Mouse (Mus musculus): ENCODE measurements around the gene Gm20479. TPM values are rescaled to one million over a fixed set of nuclear protein-coding genes. Genes with fewer than 3 reads are reported as not detected.

Gm20479 gene
- 1.9 TPM in 1 of 2 replicates, not detected in the other for polyA plus RNA-seq (2014; fragmentation: Nextera tagmentation; extraction: Ambion mirVana)

- Histone ChIP-seq H3K27ac (ENCODE audit: low read depth, low read length) (peak within 1 kb of the TSS; percentile 90), H3K9me3 (ENCODE audit: control insufficient read depth, low read length) (no peaks in the 10 kb centered on the region), H3K27me3 (ENCODE audit: control insufficient read depth, insufficient read depth, low read length) (no peaks in the 10 kb centered on the region), H3K4me2 (replicated peaks; ENCODE audit: low read depth, low read length) (peak within 1 kb of the TSS; percentile 66), H3K4me1 (ENCODE audit: control insufficient read depth, insufficient read depth, low read length) (peaks cover 18% of the 10 kb centered on the region), H3K36me3 (ENCODE audit: control insufficient read depth, insufficient read depth, low read length) (peaks cover under 1% of the 10 kb centered on the region; the same call in 1 of the 2 replicates), H3K9ac (ENCODE audit: low read depth, low read length) (peak within 1 kb of the TSS; percentile 51), H3K4me3 (ENCODE audit: low read length) (peak within 1 kb of the TSS; percentile 67)
- 3% methylated on average over 27 of the region's 27 CpGs for WGBS
- ATAC-seq (ENCODE audit: low FRiP score, low TSS enrichment) = no peak
Observed at GRCm38 (mm10) chr7:27356861-27357594, at the start of gene Gm20479. Gene Gm20479, minus strand, starts transcription at chr7:27357419.

DNA sequence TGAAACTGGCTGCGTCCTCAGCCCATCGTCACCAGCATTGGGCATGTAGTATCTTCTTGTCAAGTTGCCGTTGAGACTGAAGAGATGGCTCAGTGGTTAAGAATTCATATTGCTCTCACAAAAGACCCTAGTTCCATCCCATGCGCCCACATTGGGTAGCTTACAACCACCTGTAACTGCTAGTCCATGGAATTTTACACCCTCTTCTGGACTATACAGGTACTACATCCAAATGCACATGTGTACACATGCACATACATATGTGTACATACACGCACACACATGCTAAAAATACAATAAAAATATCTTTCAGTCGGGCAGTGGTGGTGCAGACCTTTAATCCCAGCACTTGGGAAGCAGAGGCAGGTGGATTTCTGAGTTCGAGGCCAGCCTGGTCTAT is 49.3 kb upstream of the Gm20479 start:
- Histone ChIP-seq H3K4me2 (replicated peaks; ENCODE audit: low read depth, low read length) (no peak overlapping the region), H3K27me3 (ENCODE audit: control insufficient read depth, insufficient read depth, low read length) (peaks cover 80% of the 10 kb centered on the region)
- 80% methylated on average over 7 of the region's 7 CpGs for WGBS

DNA sequence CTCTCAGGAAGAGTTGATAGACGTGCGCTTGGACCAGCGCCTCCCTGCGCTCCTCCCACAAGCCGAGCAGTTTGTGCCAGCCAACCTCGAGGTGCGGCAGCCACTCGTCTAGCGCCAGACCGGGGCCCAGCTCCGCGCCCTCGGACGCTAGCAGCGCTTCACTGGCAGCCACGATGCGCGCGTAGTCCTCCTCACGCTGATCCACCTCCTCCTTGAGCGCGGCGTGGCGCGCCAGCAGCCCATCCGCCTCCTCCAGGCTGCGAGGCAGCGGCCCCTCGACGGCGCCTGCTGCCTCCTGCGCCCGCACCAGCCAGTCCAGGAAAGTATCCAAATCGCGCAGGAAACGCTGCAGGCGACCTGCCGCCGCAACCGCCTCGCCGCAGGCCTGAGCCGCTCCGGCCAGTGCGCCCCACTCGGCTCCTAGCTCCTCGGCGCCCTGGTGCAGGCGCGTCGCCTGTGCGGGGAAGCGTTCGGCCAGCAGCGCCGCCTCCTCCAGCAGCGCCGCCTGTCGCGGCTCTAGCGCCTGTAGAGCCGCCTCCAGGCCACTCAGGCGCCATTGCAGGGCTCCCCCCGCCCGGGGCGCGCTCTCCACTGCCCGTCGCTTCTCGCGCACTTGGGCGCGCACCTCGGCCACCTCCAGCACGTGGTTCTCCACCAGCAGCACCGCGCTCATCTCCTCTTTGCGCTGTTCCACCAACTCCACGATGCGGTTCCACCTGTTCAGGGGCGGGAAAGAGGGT is 47.2 kb upstream of the Gm20479 start:
- H3K27ac ChIP-seq (ENCODE audit: low read depth, low read length) = no peak overlapping the region
- ATAC-seq (ENCODE audit: low FRiP score, low TSS enrichment) = no peak
- H3K9ac ChIP-seq (ENCODE audit: low read depth, low read length) = no peak overlapping the region
- 5% methylated on average over 75 of the region's 81 CpGs for WGBS
- H3K9me3 ChIP-seq (ENCODE audit: control insufficient read depth, low read length) = peaks cover 11% of the 10 kb centered on the region
- no peaks in the 10 kb centered on the region for H3K4me1 ChIP-seq (ENCODE audit: control insufficient read depth, insufficient read depth, low read length)
- H3K4me3 ChIP-seq (ENCODE audit: low read length) = peak overlapping the region; percentile 16
- peaks cover 84% of the 10 kb centered on the region for H3K27me3 ChIP-seq (ENCODE audit: control insufficient read depth, insufficient read depth, low read length)
- H3K4me2 ChIP-seq (replicated peaks; ENCODE audit: low read depth, low read length) = peak overlapping the region; percentile 26
- H3K36me3 ChIP-seq (ENCODE audit: control insufficient read depth, insufficient read depth, low read length) = no peaks in the 10 kb centered on the region

More for the DNA sequence above, 49.3 kb upstream of the Gm20479 start:
- no peak overlapping the region for H3K9ac ChIP-seq (ENCODE audit: low read depth, low read length)
- ATAC-seq (ENCODE audit: low FRiP score, low TSS enrichment) = no peak
- no peaks in the 10 kb centered on the region for H3K36me3 ChIP-seq (ENCODE audit: control insufficient read depth, insufficient read depth, low read length)
- H3K4me3 ChIP-seq (ENCODE audit: low read length) = no peak overlapping the region
- no peak overlapping the region for H3K27ac ChIP-seq (ENCODE audit: low read depth, low read length)
- H3K9me3 ChIP-seq (ENCODE audit: control insufficient read depth, low read length) = peaks cover 11% of the 10 kb centered on the region
- H3K4me1 ChIP-seq (ENCODE audit: control insufficient read depth, insufficient read depth, low read length) = no peaks in the 10 kb centered on the region

DNA sequence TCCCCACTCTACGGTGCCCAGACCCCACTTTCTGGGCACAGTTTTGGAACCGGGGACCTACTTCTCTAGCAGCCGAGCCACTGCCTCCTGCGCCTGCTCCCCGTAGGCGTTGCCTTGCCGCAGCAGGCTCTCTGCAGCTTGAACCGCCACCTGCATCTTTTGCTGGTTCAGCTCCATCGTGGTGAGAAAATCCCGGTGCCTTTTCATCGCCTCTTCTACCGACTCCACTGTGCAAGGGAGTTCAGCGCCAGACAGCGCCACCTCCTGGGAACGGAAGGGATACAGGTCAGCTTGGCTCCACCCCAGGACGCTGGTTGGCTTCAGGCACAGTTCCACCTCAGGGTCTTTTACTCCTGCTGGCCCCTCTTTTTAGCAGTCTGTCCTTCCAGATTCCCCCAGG is 45.5 kb upstream of the Gm20479 start:
- Histone ChIP-seq H3K36me3 (ENCODE audit: control insufficient read depth, insufficient read depth, low read length) (no peaks in the 10 kb centered on the region), H3K9me3 (ENCODE audit: control insufficient read depth, low read length) (peaks cover 11% of the 10 kb centered on the region), H3K27ac (ENCODE audit: low read depth, low read length) (no peak overlapping the region), H3K4me2 (replicated peaks; ENCODE audit: low read depth, low read length) (no peak overlapping the region), H3K27me3 (ENCODE audit: control insufficient read depth, insufficient read depth, low read length) (peaks cover 76% of the 10 kb centered on the region), H3K4me1 (ENCODE audit: control insufficient read depth, insufficient read depth, low read length) (no peaks in the 10 kb centered on the region), H3K9ac (ENCODE audit: low read depth, low read length) (no peak overlapping the region), H3K4me3 (ENCODE audit: low read length) (no peak overlapping the region)
- 11% methylated on average over 16 of the region's 16 CpGs for whole genome bisulfite sequencing
- ATAC-seq (ENCODE audit: low FRiP score, low TSS enrichment) = no peak

GRCm38 (mm10) chr7:27400545-27400944 is 43.3 kb upstream of the Gm20479 start:
- 68% methylated on average over 7 of the region's 7 CpGs for WGBS
- H3K9ac ChIP-seq (ENCODE audit: low read depth, low read length) = no peak overlapping the region
- H3K36me3 ChIP-seq (ENCODE audit: control insufficient read depth, insufficient read depth, low read length) = no peaks in the 10 kb centered on the region
- H3K9me3 ChIP-seq (ENCODE audit: control insufficient read depth, low read length) = peaks cover 7% of the 10 kb centered on the region
- no peak for ATAC-seq (ENCODE audit: low FRiP score, low TSS enrichment)
- no peak overlapping the region for H3K4me2 ChIP-seq (replicated peaks; ENCODE audit: low read depth, low read length)
- no peak overlapping the region for H3K4me3 ChIP-seq (ENCODE audit: low read length)
- H3K4me1 ChIP-seq (ENCODE audit: control insufficient read depth, insufficient read depth, low read length) = peaks cover 8% of the 10 kb centered on the region; the same call in 1 of the 2 replicates
- peaks cover 76% of the 10 kb centered on the region for H3K27me3 ChIP-seq (ENCODE audit: control insufficient read depth, insufficient read depth, low read length)
- no peak overlapping the region for H3K27ac ChIP-seq (ENCODE audit: low read depth, low read length)

DNA sequence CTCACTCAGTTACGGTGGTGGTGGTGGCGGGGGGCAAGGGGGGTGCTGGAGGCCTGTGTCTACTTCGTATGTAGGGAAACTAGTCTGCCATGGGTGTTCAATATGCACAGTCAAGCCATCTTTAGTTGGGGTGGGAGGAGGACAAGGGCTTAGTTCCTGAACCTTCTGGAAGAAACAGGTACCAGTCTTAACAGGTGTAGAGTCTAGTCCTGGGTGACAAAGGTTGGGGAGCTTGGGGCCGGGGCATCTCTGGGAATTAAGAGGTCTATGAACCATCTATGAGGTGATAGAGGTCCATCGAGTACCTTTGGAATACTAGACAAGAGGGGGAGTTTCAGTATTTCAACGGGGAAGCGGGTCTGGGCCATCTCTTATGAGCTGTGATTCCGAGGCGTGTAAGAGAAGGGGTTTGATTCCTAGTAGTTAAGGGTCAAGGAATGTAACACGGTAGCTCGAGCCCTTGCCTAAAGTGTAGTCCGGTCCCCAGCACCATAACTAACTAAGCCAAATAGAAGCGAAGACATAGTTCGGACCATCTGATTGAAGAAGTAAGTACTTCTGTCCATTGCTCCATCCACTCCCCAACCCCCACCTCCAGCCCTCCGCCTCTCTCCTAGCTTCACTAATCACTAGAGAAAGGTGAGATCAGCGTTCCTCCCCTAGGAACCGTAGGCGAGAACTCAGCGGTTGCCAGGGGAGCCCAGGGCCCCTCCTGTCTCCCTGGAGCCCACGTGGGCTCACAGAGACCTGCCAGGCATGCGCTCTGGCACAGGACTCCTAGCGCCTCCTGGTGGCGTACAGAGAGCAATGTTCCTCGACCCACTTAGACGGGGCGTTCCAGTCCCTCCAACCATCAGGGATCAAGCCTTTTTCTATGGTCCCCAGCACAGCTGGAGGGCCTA is 40.1 kb upstream of the Gm20479 start:
- Histone ChIP-seq H3K9me3 (ENCODE audit: control insufficient read depth, low read length) (no peaks in the 10 kb centered on the region), H3K9ac (ENCODE audit: low read depth, low read length) (no peak overlapping the region), H3K4me1 (ENCODE audit: control insufficient read depth, insufficient read depth, low read length) (peaks cover 8% of the 10 kb centered on the region; the same call in 1 of the 2 replicates), H3K4me2 (replicated peaks; ENCODE audit: low read depth, low read length) (no peak overlapping the region), H3K27ac (ENCODE audit: low read depth, low read length) (no peak overlapping the region), H3K4me3 (ENCODE audit: low read length) (peak overlapping the region; percentile 47; the same call in 1 of the 2 replicates), H3K36me3 (ENCODE audit: control insufficient read depth, insufficient read depth, low read length) (no peaks in the 10 kb centered on the region), H3K27me3 (ENCODE audit: control insufficient read depth, insufficient read depth, low read length) (peaks cover 70% of the 10 kb centered on the region)
- ATAC-seq (ENCODE audit: low FRiP score, low TSS enrichment) = peak; percentile 44; the same call in 1 of the 2 replicates
- WGBS = 20% methylated on average over 26 of the region's 26 CpGs

DNA sequence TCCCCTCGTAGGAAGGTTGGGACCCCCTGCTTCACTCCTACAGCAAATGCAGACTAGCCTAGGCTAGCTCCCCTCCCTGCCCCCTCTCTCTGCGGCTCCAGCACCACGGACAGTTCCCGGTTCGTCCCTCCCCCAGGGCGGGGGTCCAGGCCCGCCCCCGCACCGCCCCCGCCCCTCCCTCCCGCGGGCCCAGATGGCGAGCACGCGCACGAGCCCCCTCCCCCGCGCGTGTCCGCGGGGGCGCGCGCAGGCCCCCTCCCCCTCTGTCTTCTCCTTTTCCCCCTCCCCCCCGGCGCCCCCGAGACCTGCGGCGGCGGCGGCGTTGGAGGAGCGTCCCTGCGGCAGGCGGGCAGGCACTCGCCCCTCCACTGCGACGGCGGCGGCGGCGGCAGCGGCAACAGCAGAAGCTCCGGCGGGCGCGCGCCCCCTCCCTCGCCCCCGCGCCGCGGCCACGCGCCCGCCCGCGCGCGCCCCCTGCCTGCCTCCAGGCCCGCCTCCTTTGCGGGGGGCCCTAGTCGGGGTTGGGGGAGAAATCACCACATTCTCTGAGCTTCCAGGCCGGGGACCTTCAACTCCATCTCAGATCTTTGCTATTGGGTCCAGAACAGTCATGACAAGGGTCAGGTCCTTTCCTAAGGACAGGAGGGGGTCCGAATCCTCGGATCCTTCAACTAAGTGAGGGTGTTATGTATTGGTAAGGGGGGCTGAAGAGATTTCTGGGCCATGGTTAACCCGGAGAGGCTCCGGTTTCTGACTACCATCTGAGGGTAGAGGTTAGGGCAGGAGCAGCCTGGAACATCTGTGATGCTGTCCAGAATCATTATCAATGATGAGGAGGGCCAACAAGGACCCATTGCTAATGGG is 39.2 kb upstream of the Gm20479 start:
- Histone ChIP-seq H3K27ac (ENCODE audit: low read depth, low read length) (no peak overlapping the region), H3K9me3 (ENCODE audit: control insufficient read depth, low read length) (no peaks in the 10 kb centered on the region), H3K9ac (ENCODE audit: low read depth, low read length) (peak overlapping the region; percentile 31; the same call in 1 of the 2 replicates), H3K27me3 (ENCODE audit: control insufficient read depth, insufficient read depth, low read length) (peaks cover 73% of the 10 kb centered on the region), H3K4me3 (ENCODE audit: low read length) (peak overlapping the region; percentile 47), H3K36me3 (ENCODE audit: control insufficient read depth, insufficient read depth, low read length) (no peaks in the 10 kb centered on the region), H3K4me1 (ENCODE audit: control insufficient read depth, insufficient read depth, low read length) (peaks cover 8% of the 10 kb centered on the region; the same call in 1 of the 2 replicates), H3K4me2 (replicated peaks; ENCODE audit: low read depth, low read length) (peak overlapping the region; percentile 82)
- peak; percentile 56; the same call in 1 of the 2 replicates for ATAC-seq (ENCODE audit: low FRiP score, low TSS enrichment)
- WGBS = 1% methylated on average over 36 of the region's 68 CpGs

All from kidney, embryonic 14.5 days (tissue).